Mouse (Mus musculus): Measurements from ENCODE around the gene Rptn.
"Not testable (repeated sequence)": the region's sequence is repeated elsewhere in the genome, so short reads cannot be mapped to it uniquely, and the experiment has no call there.

Rptn gene

DNA sequence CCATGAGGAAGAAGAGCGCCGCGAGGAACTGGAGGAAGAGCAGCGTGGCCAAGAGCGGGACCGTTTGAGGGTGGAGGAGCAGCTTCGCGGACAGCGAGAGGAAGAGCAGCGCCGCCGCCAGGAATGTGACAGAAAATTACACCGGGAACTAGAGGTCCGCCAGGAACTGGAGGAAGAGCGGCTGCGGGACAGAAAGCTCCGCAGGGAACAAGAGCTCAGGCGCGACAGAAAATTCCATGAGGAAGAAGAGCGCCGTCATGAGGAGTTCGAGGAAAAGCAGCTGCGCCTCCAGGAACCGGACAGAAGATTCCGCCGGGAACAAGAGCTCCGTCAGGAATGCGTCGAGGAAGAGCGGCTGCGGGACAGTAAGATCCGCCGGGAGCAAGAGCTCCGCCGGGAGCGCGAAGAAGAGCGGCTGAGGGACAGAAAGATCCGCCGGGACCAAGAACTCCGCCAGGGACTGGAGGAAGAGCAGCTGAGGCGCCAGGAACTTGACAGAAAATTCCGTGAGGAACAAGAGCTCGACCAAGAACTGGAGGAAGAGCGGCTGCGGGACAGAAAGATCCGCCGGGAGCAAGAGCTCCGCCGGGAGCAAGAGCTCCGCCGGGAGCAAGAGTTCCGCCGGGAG lies 52.7 kb downstream of the Rptn start:
- in situ Hi-C loops (cut with MboI; ENCODE audit: low pct_unique_long_range_greater_than_20kb in 1 of 2, low sequenced_read_pairs in 2 of 2, unreplicated experiment in 1 of 2), result no loop called here

DNA sequence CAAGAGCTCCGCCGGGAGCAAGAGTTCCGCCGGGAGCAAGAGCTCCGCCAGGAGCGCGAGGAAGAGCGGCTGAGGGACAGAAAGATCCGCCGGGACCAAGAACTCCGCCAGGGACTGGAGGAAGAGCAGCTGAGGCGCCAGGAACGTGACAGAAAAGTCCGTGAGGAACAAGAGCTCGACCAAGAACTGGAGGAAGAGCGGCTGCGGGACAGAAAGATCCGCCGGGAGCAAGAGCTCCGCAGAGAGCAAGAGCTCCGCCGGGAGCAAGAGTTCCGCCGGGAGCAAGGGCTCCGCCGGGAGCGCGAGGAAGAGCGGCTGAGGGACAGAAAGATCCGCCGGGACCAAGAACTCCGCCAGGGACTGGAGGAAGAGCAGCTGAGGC lies 53.2 kb downstream of the Rptn start:
- in situ Hi-C loops (cut with MboI; ENCODE audit: low pct_unique_long_range_greater_than_20kb in 1 of 2, low sequenced_read_pairs in 2 of 2, unreplicated experiment in 1 of 2), result not testable (repeated sequence)

DNA sequence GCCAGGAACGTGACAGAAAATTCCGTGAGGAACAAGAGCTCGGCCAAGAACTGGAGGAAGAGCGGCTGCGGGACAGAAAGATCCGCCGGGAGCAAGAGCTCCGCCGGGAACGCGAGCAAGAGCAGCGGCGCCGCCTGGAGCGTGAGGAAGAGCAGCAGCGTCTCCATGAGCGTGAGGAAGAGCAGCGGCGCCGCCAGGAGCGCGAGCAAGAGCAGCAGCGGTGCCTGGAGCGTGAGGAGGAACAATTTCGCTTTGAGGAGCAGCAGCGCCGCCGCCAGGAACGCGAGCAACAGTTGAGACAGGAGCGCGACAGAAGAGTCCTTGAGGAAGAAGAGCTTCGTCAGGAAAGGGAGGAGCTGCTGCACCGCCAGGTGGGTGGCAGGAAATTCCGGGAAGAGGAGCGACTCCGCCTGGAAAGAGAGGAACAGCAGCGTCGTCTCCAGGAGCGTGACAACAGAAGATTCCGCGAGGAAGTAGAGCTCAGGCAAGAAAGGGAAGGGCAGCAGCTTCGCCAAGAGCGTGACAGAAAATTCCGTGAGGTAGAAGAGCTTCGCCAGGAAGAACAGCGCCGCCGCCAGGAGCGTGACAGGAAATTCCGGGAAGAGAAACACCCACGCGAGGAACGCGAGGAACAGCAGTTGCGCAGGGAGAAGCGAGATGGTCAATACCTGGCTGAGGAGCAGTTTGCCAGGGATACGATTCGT lies 53.8 kb downstream of the Rptn start:
- in situ Hi-C loops (cut with MboI; ENCODE audit: low pct_unique_long_range_greater_than_20kb in 1 of 2, low sequenced_read_pairs in 2 of 2, unreplicated experiment in 1 of 2), result no loop called here
